18 mouse cellular contexts compared by ENCODE assay signal in genomic region chr5:77443889-77444573, GRCm38 (mm10).
"Had no signal": no experiment of that assay in that cellular context is flagged by ENCODE, and none has a peak within 500 bp of the region (broad histone marks: within the 10 kb centered on the region; RNA-seq: fewer than 3 reads in every experiment).

No protein-coding gene starts in this region.

- DNase-seq: kidney, adult 18-20 months; kidney, postnatal 4 days; left cerebral cortex, postnatal 4 days; lung, adult 2 months; lung, postnatal 36 days; midbrain, embryonic 14.5 days; retina, postnatal 1 day; right cerebral cortex, postnatal 4 days; thymus, postnatal 4 days had no signal

- H3K4me3 ChIP-seq: layer of hippocampus, adult 2 months; limb, embryonic 13.5 days; liver, embryonic 15.5 days; midbrain, embryonic 10.5 days; myocyte; neural tube, embryonic 15.5 days had no signal

- H3K4me1 ChIP-seq: limb, embryonic 13.5 days; liver, embryonic 15.5 days; midbrain, embryonic 10.5 days; neural tube, embryonic 15.5 days had no signal

- H3K9ac ChIP-seq: limb, embryonic 13.5 days; liver, embryonic 15.5 days; neural tube, embryonic 15.5 days had no signal

- H3K27ac ChIP-seq: kidney, postnatal 0 days; layer of hippocampus, adult 2 months; limb, embryonic 13.5 days; liver, embryonic 15.5 days; midbrain, embryonic 10.5 days; neural tube, embryonic 15.5 days; stomach, postnatal 0 days had no signal

- H3K36me3 ChIP-seq: limb, embryonic 13.5 days; liver, embryonic 15.5 days; midbrain, embryonic 10.5 days; neural tube, embryonic 15.5 days had no signal

- H3K9me3 ChIP-seq: liver, embryonic 15.5 days; midbrain, embryonic 10.5 days; neural tube, embryonic 15.5 days had no signal

- ATAC-seq: lung, postnatal 0 days had no signal

- H3K4me2 ChIP-seq: limb, embryonic 13.5 days; liver, embryonic 15.5 days; neural tube, embryonic 15.5 days had no signal

- H3K27me3 ChIP-seq: liver, embryonic 15.5 days; neural tube, embryonic 15.5 days had no signal
